Mouse (Mus musculus): ENCODE measurements at regions not wholly inside any gene's neighbourhood (a gene's known extent, or its start where the extent isn't known, plus 50 kb on each side); places are given as distances from the start of the nearest gene placed in this dataset.

DNA sequence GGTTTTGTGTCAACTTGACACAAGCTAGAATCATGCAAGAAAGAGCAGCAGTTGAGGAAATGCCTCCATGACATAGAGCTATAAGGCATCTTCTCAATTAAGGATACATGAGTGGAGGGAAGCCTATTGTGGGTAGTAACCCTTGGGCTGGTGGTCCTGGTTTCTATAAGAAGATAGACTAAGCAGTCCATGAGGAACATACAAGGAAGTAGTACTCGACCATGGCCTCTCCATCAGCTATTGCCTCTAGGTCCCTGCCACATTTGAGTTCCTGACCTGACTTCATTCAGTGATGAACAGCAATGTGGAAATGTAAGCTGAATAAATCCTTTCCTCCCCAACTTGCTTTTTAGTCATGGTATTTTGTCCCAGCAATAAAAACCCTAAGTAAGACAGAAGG is 51.2 kb upstream of the Hsf2 start:
- peak in 1 of 2 experiments; percentile 16 for DNase-seq (ENCODE audit: inconsistent age in 2 of 2, low spot score in 1 of 2)

Data from adrenal gland, adult (tissue).